Mouse (Mus musculus): Measurements from ENCODE around the gene Tex14. TPM values are rescaled to one million over a fixed set of nuclear protein-coding genes. Genes with fewer than 3 reads are reported as not detected.
"Not testable (repeated sequence)": the region's sequence is repeated elsewhere in the genome, so short reads cannot be mapped to it uniquely, and the experiment has no call there.

The Tex14 gene
- polyA plus RNA-seq, 1 experiment from 2014 or later: 0.60 TPM

DNA sequence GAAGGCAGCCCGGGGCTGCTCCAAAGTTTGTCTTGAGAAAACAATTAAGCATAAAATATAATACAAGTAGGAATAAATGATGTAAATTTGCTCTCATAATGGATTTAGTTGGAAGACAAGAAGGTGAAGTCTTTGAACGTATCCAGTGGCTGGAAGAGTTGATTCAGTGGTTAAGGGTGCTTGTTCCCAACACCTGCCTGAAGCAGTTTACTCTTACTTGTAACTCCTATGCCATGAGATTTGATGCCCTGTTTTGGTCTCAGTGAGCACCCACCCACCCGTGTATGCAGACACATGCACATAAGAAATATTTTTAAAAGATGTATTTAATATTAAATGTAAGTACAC lies 44.3 kb downstream of the Tex14 start:
- WGBS: 12% methylated on average over 3 of the region's 3 CpGs
- Histone ChIP-seq H3K4me1 (ENCODE audit: control insufficient read depth, insufficient read depth, low read length) (peaks cover 6% of the 10 kb centered on the region; the same call in 1 of the 2 replicates), H3K9ac (ENCODE audit: low read length) (no peak overlapping the region), H3K27me3 (ENCODE audit: control insufficient read depth, insufficient read depth, low read length) (no peaks in the 10 kb centered on the region), H3K36me3 (ENCODE audit: control insufficient read depth, insufficient read depth, low read length) (no peaks in the 10 kb centered on the region), H3K9me3 (ENCODE audit: control insufficient read depth, low read length) (no peaks in the 10 kb centered on the region), H3K4me2 (ENCODE audit: low read depth, severe bottlenecking) (no peak overlapping the region), H3K4me3 (ENCODE audit: low read depth, low read length) (no peak overlapping the region), H3K27ac (replicated peaks; ENCODE audit: low read depth, low read length) (no peak overlapping the region)
- DNase-seq (ENCODE audit: low spot score) (no peak), ATAC-seq (ENCODE audit: insufficient number of reproducible peaks, low FRiP score, low TSS enrichment, low read depth) (no peak)

- not testable (repeated sequence) for H3K4me3 ChIP-seq (ENCODE audit: low read depth, low read length); H3K9ac ChIP-seq (ENCODE audit: low read length); H3K27ac ChIP-seq (replicated peaks; ENCODE audit: low read depth, low read length); H3K9me3 ChIP-seq (ENCODE audit: control insufficient read depth, low read length); ATAC-seq (ENCODE audit: insufficient number of reproducible peaks, low FRiP score, low TSS enrichment, low read depth); H3K4me1 ChIP-seq (ENCODE audit: control insufficient read depth, insufficient read depth, low read length); H3K4me2 ChIP-seq (ENCODE audit: low read depth, severe bottlenecking); DNase-seq (ENCODE audit: low spot score); H3K27me3 ChIP-seq (ENCODE audit: control insufficient read depth, insufficient read depth, low read length); H3K36me3 ChIP-seq (ENCODE audit: control insufficient read depth, insufficient read depth, low read length)
- WGBS: 60% methylated on average over 5 of the region's 5 CpGs
These were observed 45.0 kb downstream of the Tex14 start for GRCm38 (mm10) chr11:87449847-87450246.

DNA sequence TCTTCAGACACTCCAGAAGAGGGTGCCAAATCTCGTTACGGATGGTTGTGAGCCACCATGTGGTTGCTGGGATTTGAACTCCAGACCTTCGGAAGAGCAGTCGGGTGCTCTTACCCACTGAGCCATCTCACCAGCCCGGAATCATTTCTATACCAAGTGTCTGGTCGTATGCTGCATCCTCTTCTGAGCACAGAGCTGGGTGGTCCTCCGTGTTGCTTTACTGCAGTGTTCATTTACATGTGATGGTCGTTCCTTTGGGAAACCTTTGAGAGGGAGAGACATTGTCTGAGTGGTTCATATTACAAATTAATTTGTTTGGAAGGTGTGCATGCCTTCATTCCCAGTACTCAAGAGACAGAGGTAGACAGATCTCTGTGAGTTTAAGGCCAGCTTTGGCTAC lies 47.9 kb downstream of the Tex14 start:
- H3K9me3 ChIP-seq (ENCODE audit: control insufficient read depth, low read length); H3K4me3 ChIP-seq (ENCODE audit: low read depth, low read length); H3K27ac ChIP-seq (replicated peaks; ENCODE audit: low read depth, low read length); H3K9ac ChIP-seq (ENCODE audit: low read length); H3K4me1 ChIP-seq (ENCODE audit: control insufficient read depth, insufficient read depth, low read length); ATAC-seq (ENCODE audit: insufficient number of reproducible peaks, low FRiP score, low TSS enrichment, low read depth); H3K27me3 ChIP-seq (ENCODE audit: control insufficient read depth, insufficient read depth, low read length); H3K36me3 ChIP-seq (ENCODE audit: control insufficient read depth, insufficient read depth, low read length); DNase-seq (ENCODE audit: low spot score): not testable (repeated sequence)
- peak overlapping the region; percentile 25; the same call in 1 of the 2 replicates for H3K4me2 ChIP-seq (ENCODE audit: low read depth, severe bottlenecking)
- WGBS: 71% methylated on average over 6 of the region's 8 CpGs

DNA sequence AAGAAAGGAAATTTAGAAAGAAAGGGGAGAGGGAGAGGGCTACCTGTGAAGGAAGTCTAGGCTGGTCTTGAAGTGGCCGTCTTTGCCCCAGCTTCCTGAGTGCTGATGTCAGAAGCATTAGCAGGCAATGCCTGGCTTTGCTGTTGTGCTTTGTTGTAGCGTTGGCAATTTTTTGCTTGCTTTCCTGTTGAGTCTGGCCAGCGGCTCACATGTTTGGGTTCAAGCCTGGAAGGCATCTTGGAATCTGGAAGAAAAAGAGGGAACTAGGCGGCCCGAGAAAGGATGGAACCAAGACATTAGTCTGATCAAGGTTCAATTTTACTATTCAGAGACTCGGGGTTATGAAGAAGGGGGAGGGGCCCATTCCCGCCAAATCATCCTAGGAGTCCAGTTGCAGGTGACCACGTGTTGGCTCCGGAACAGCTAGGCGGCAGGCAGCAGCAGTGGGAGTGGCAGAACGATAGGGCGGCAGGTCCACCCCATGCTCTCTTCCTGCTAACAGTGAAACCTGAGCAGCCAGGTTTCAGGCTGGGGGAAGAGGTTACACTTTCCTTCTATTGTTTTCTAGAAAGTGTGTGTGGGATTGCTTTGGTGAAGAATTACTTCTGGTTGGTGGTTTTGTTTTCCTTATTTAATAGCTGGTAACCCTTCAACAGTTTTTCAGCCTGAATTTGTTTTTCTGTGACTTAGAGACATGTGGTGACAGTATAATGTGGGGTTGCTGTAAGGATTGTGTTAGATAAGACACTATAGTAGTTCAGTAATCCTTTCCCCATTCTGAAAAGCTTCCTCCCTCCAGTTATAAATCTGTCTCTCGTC lies 48.6 kb downstream of the Tex14 start:
- WGBS: 19% methylated on average over 13 of the region's 13 CpGs
- Histone ChIP-seq H3K4me3 (ENCODE audit: low read depth, low read length) (no peak overlapping the region), H3K27ac (replicated peaks; ENCODE audit: low read depth, low read length) (peak overlapping the region; percentile 14; the same call in 1 of the 2 replicates), H3K36me3 (ENCODE audit: control insufficient read depth, insufficient read depth, low read length) (no peaks in the 10 kb centered on the region), H3K9me3 (ENCODE audit: control insufficient read depth, low read length) (no peaks in the 10 kb centered on the region), H3K9ac (ENCODE audit: low read length) (0 out of 2 replicates have a peak overlapping the region, but pooled peaks have one; percentile 5), H3K27me3 (ENCODE audit: control insufficient read depth, insufficient read depth, low read length) (no peaks in the 10 kb centered on the region), H3K4me1 (ENCODE audit: control insufficient read depth, insufficient read depth, low read length) (0 out of 2 replicates have a peak, but pooled peaks cover 3% of the 10 kb centered on the region), H3K4me2 (ENCODE audit: low read depth, severe bottlenecking) (peak overlapping the region; percentile 25; the same call in 1 of the 2 replicates)
- peak; percentile 55 for DNase-seq (ENCODE audit: low spot score)
- no peak for ATAC-seq (ENCODE audit: insufficient number of reproducible peaks, low FRiP score, low TSS enrichment, low read depth)

- ATAC-seq (ENCODE audit: insufficient number of reproducible peaks, low FRiP score, low TSS enrichment, low read depth) (no peak), DNase-seq (ENCODE audit: low spot score) (no peak)
- Histone ChIP-seq H3K9me3 (ENCODE audit: control insufficient read depth, low read length) (no peaks in the 10 kb centered on the region), H3K9ac (ENCODE audit: low read length) (0 out of 2 replicates have a peak overlapping the region, but pooled peaks have one; percentile 5), H3K36me3 (ENCODE audit: control insufficient read depth, insufficient read depth, low read length) (no peaks in the 10 kb centered on the region), H3K27ac (replicated peaks; ENCODE audit: low read depth, low read length) (peak overlapping the region; percentile 14; the same call in 1 of the 2 replicates), H3K4me3 (ENCODE audit: low read depth, low read length) (no peak overlapping the region), H3K4me2 (ENCODE audit: low read depth, severe bottlenecking) (no peak overlapping the region), H3K27me3 (ENCODE audit: control insufficient read depth, insufficient read depth, low read length) (no peaks in the 10 kb centered on the region), H3K4me1 (ENCODE audit: control insufficient read depth, insufficient read depth, low read length) (0 out of 2 replicates have a peak, but pooled peaks cover 3% of the 10 kb centered on the region)
- WGBS: 87% methylated on average over 2 of the region's 2 CpGs
These were observed 49.3 kb downstream of the Tex14 start for GRCm38 (mm10) chr11:87454035-87454690.

GRCm38 (mm10) chr11:87455573-87455972 lies 50.7 kb downstream of the Tex14 start:
- Histone ChIP-seq H3K9me3 (ENCODE audit: control insufficient read depth, low read length) (no peaks in the 10 kb centered on the region), H3K4me1 (ENCODE audit: control insufficient read depth, insufficient read depth, low read length) (0 out of 2 replicates have a peak, but pooled peaks cover 3% of the 10 kb centered on the region), H3K27me3 (ENCODE audit: control insufficient read depth, insufficient read depth, low read length) (no peaks in the 10 kb centered on the region), H3K4me3 (ENCODE audit: low read depth, low read length) (no peak overlapping the region), H3K9ac (ENCODE audit: low read length) (no peak overlapping the region), H3K36me3 (ENCODE audit: control insufficient read depth, insufficient read depth, low read length) (no peaks in the 10 kb centered on the region), H3K27ac (replicated peaks; ENCODE audit: low read depth, low read length) (no peak overlapping the region), H3K4me2 (ENCODE audit: low read depth, severe bottlenecking) (no peak overlapping the region)
- DNase-seq (ENCODE audit: low spot score) (no peak), ATAC-seq (ENCODE audit: insufficient number of reproducible peaks, low FRiP score, low TSS enrichment, low read depth) (no peak)
- 93% methylated on average over 5 of the region's 5 CpGs for WGBS

GRCm38 (mm10) chr11:87455984-87456383 lies 51.1 kb downstream of the Tex14 start:
- no peak overlapping the region for H3K4me2 ChIP-seq (ENCODE audit: low read depth, severe bottlenecking)
- no peaks in the 10 kb centered on the region for H3K9me3 ChIP-seq (ENCODE audit: control insufficient read depth, low read length)
- no peak overlapping the region for H3K9ac ChIP-seq (ENCODE audit: low read length)
- no peak overlapping the region for H3K27ac ChIP-seq (replicated peaks; ENCODE audit: low read depth, low read length)
- no peaks in the 10 kb centered on the region for H3K36me3 ChIP-seq (ENCODE audit: control insufficient read depth, insufficient read depth, low read length)
- H3K4me1 ChIP-seq (ENCODE audit: control insufficient read depth, insufficient read depth, low read length): 0 out of 2 replicates have a peak, but pooled peaks cover 3% of the 10 kb centered on the region
- ATAC-seq (ENCODE audit: insufficient number of reproducible peaks, low FRiP score, low TSS enrichment, low read depth): no peak
- WGBS: 93% methylated on average over 4 of the region's 4 CpGs
- no peak for DNase-seq (ENCODE audit: low spot score)
- no peaks in the 10 kb centered on the region for H3K27me3 ChIP-seq (ENCODE audit: control insufficient read depth, insufficient read depth, low read length)
- no peak overlapping the region for H3K4me3 ChIP-seq (ENCODE audit: low read depth, low read length)

- Histone ChIP-seq H3K27ac (replicated peaks; ENCODE audit: low read depth, low read length) (no peak overlapping the region), H3K4me2 (ENCODE audit: low read depth, severe bottlenecking) (no peak overlapping the region)
These were observed 55.7 kb downstream of the Tex14 start for GRCm38 (mm10) chr11:87460566-87460965.

More at GRCm38 (mm10) chr11:87460566-87460965, 55.7 kb downstream of the Tex14 start:
- no peak for ATAC-seq (ENCODE audit: insufficient number of reproducible peaks, low FRiP score, low TSS enrichment, low read depth)
- H3K4me3 ChIP-seq (ENCODE audit: low read depth, low read length): no peak overlapping the region
- H3K4me1 ChIP-seq (ENCODE audit: control insufficient read depth, insufficient read depth, low read length): no peaks in the 10 kb centered on the region
- H3K27me3 ChIP-seq (ENCODE audit: control insufficient read depth, insufficient read depth, low read length): no peaks in the 10 kb centered on the region
- WGBS: 89% methylated on average over 6 of the region's 6 CpGs
- DNase-seq (ENCODE audit: low spot score): no peak
- H3K9ac ChIP-seq (ENCODE audit: low read length): no peak overlapping the region
- H3K36me3 ChIP-seq (ENCODE audit: control insufficient read depth, insufficient read depth, low read length): no peaks in the 10 kb centered on the region
- no peaks in the 10 kb centered on the region for H3K9me3 ChIP-seq (ENCODE audit: control insufficient read depth, low read length)
